Mouse (Mus musculus) liver, adult 2 months (tissue): Measurements from ENCODE around the gene Slc13a4. TPM values are rescaled to one million over a fixed set of nuclear protein-coding genes. Genes with fewer than 3 reads are reported as not detected.

ENCODE experiments used
- DNase-seq: peaks from one replicate; pipeline ENCODE4 v3.0.0-alpha.2; 2011; ENCODE audit warnings: low read depth, low spot score; ENCODE audit errors: extremely low read depth
- H3K27ac ChIP-seq: fragments of 200-500 bp; replicated peaks from 2 replicates; pipeline ENCODE4 v1.5.1; 2012; ENCODE audit warnings: low read depth, mild to moderate bottlenecking, control low read depth, inconsistent platforms, low read length; ENCODE audit not compliant: insufficient read depth
- H3K27me3 ChIP-seq: fragments of 200-500 bp; 2 replicates; pipeline ENCODE4 v1.6.1; 2012; ENCODE audit warnings: mild to moderate bottlenecking, moderate library complexity, low read length, inconsistent platforms; ENCODE audit not compliant: control insufficient read depth, insufficient read depth
- H3K36me3 ChIP-seq: fragments of 200-500 bp; 2 replicates; pipeline ENCODE4 v1.6.1; 2012; ENCODE audit warnings: low read length, inconsistent platforms; ENCODE audit not compliant: control insufficient read depth, insufficient read depth
- H3K4me1 ChIP-seq: fragments of 200-500 bp; 2 replicates; pipeline ENCODE4 v1.6.1; 2011; ENCODE audit warnings: low read length; ENCODE audit not compliant: control insufficient read depth, insufficient read depth
- H3K4me3 ChIP-seq: fragments of 200-500 bp; 2 replicates; pipeline ENCODE4 v1.5.1; 2011; ENCODE audit warnings: low read depth, mild to moderate bottlenecking, control low read depth, low read length, moderate library complexity; ENCODE audit not compliant: insufficient read depth
- H3K79me2 ChIP-seq: fragments of 200-500 bp; 2 replicates; pipeline ENCODE4 v1.6.1; 2012; ENCODE audit warnings: inconsistent platforms, mild to moderate bottlenecking, low read length, moderate library complexity; ENCODE audit not compliant: control insufficient read depth, insufficient read depth
- H3K9ac ChIP-seq: fragments of 200-500 bp; 2 replicates; pipeline ENCODE4 v1.6.1; 2012; ENCODE audit warnings: low read depth, mild to moderate bottlenecking, control low read depth, inconsistent platforms, low read length
- CTCF ChIP-seq: fragments of 200-500 bp; IDR thresholded peaks from 2 replicates; pipeline ENCODE4 v1.5.1; 2011; ENCODE audit warnings: low read depth, low read length, control low read depth
- POLR2A ChIP-seq: fragments of 200-500 bp; IDR thresholded peaks from 2 replicates; pipeline ENCODE4 v1.6.1; 2011; ENCODE audit warnings: low read length, control low read depth; ENCODE audit not compliant: insufficient read depth; ENCODE audit errors: extremely low read depth
- WGBS: fragments of 180-500 bp; shearing (Covaris S2); methylation state at CpG from one replicate; pipeline ENCODE4 v1.1.7; 2018; 5-methylcytosine and 5-hydroxymethylcytosine counted together
- polyA plus RNA-seq: library from polyadenylated mRNA; depleted of rRNA; stranded (reverse); fragments of >200 nt; gene quantifications from 2 replicates; pipeline ENCODE4 v1.2.3, GENCODE M21; 2012; rRNA removed
- total RNA-seq: library from RNA; depleted of rRNA; stranded (reverse); fragments of >200 nt; gene quantifications from 2 replicates; pipeline ENCODE4 v1.2.3, GENCODE M21; 2014; rRNA removed

Gene Slc13a4
- total and polyA plus RNA-seq, 2 experiments, result 0.09 to 0.10 TPM

DNA sequence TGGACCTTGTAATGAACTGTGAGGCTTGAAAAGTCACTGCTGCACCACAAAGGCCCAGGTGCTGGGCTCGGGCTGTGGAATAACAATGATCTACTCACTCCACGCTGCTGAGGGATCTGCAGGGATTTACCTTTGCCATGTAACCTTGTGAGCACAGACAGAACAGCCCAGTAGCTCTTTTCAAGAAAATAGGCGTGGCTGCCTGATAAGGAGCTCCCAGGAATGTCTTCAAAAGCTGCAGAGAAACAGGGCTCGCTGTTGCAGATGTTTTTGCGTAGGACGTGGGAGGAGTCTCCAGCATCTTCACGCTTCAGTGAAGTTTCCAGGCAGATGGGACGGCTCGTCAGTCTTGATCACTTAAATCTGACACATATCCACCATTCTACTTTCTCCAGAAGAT, 63.9 kb downstream of the Slc13a4 start:
- 89% methylated on average over 9 of the region's 9 CpGs for WGBS

DNA sequence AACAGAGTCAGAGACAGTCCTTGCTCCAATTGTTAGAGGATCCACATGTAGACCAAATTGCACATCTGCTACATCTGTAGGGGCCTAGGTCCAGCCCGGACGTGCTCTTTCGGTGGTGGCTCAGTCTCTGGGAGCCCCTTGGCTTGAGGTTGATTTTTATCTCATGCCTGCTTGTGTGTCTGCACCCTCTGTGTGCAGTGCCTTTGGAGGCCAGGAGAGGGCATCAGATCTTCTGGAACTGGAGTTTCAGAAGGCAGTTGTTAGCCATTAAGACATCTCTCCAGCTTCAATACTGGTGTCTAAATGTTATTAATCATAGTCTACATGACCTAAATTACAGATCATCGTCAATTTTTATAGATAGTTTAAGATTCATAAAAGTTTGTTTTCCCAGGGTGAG, 64.7 kb downstream of the Slc13a4 start:
- Histone ChIP-seq H3K79me2 (no peaks in the 10 kb centered on the region), H3K27ac (no peak overlapping the region), H3K27me3 (no peaks in the 10 kb centered on the region), H3K4me1 (no peaks in the 10 kb centered on the region), H3K9ac (no peak overlapping the region), H3K36me3 (peaks cover 33% of the 10 kb centered on the region), H3K4me3 (no peak overlapping the region)
- no peak for TF ChIP-seq POLR2A
- TF ChIP-seq CTCF, result no peak
- 99% methylated on average over 4 of the region's 4 CpGs for WGBS
- DNase-seq, result no peak

More for the DNA sequence above, 63.9 kb downstream of the Slc13a4 start:
- Histone ChIP-seq H3K4me1 (no peaks in the 10 kb centered on the region), H3K9ac (no peak overlapping the region), H3K4me3 (no peak overlapping the region), H3K79me2 (no peaks in the 10 kb centered on the region), H3K27me3 (no peaks in the 10 kb centered on the region), H3K27ac (no peak overlapping the region), H3K36me3 (peaks cover 30% of the 10 kb centered on the region)
- no peak for DNase-seq
- no peak for TF ChIP-seq POLR2A
- no peak for TF ChIP-seq CTCF

DNA sequence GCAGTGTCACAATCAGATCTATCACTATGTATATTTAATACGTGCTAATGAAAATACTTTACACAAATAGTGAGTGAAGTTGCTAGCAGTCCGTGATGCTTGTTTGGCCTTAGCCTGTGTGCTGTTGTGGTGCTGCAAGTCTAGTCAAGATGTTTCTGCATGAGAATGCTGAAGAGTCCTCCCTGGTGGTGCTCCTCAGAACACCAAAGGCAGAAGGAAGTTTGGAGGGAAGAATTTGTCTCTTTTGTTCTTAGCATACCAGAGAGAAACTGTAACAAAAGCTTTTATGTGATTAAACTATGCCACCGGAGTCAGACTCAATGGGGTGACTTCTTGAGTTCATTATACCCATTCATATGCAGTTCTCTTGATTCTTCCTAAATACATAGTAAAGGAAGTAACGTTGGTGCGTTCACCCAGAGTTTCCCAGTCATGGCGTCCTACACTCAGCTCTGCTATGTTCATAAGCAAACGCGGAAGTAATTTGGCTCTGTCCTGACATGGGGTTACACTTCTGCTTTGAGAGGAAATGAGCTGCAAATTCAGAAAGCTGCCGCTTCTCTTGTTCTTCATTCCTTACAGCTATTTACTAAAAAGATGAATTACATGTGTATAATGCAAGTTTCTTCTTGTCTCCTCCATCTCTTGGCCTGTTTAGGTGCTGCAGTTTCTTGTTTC, 71.7 kb downstream of the Slc13a4 start:
- no peak overlapping the region for H3K4me3 ChIP-seq
- H3K9ac ChIP-seq, result no peak overlapping the region
- peaks cover 33% of the 10 kb centered on the region for H3K36me3 ChIP-seq
- TF ChIP-seq POLR2A, result no peak
- no peak for TF ChIP-seq CTCF
- H3K79me2 ChIP-seq, result no peaks in the 10 kb centered on the region
- no peak overlapping the region for H3K27ac ChIP-seq
- no peaks in the 10 kb centered on the region for H3K27me3 ChIP-seq
- 90% methylated on average over 9 of the region's 9 CpGs for WGBS
- H3K4me1 ChIP-seq, result no peaks in the 10 kb centered on the region
- peak; percentile 26 for DNase-seq

DNA sequence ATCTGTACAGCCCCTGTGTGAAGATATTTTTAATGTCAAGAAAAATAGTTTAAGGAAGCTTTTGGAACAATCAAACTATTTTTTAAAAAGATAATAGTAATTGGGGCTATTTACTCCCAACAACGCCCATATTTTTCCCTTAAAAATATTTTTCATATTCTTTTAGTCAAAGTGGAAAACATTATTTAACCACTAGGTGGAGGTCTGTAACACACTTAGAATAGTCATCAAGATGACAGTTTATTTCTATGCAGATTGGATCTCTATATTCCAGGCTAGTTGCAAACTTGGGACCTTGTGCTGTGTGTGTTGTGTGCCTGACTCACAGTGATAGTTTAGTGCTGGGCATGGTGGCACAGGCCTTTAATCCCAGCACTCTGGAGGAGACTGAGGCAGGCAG, 78.5 kb downstream of the Slc13a4 start:
- Histone ChIP-seq H3K4me3 (no peak overlapping the region), H3K36me3 (peaks cover 29% of the 10 kb centered on the region), H3K9ac (no peak overlapping the region), H3K4me1 (no peaks in the 10 kb centered on the region), H3K27ac (no peak overlapping the region), H3K79me2 (no peaks in the 10 kb centered on the region), H3K27me3 (no peaks in the 10 kb centered on the region)
- no peak for DNase-seq
- 83% methylated on average over 1 of the region's 1 CpGs for WGBS
- TF ChIP-seq POLR2A (no peak), CTCF (no peak)

DNA sequence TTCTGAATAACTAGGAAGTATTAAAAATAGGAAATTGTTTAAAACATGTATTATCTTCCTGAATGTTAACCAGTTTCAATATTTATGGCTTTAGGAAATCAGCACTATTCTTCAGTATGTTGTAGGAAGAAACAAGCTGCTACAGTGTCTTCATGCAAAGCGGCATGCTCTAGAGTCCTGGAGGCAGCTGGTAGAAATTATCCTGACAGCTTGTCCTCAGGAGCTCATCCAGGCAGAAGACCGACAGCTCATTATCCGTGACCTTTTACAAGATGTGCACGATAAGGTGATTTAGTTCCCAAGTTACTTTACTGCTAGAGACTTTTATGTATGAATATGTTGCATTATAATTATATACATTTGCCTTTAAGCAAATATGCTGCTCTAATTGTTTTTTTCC, 82.2 kb downstream of the Slc13a4 start:
- Histone ChIP-seq H3K9ac (no peak overlapping the region), H3K36me3 (peaks cover 32% of the 10 kb centered on the region), H3K27me3 (no peaks in the 10 kb centered on the region), H3K4me3 (no peak overlapping the region), H3K27ac (no peak overlapping the region), H3K79me2 (no peaks in the 10 kb centered on the region), H3K4me1 (no peaks in the 10 kb centered on the region)
- TF ChIP-seq POLR2A (no peak), CTCF (no peak)
- WGBS, result 94% methylated on average over 4 of the region's 4 CpGs
- DNase-seq, result no peak

Other genes with a start within 250 kb of the Slc13a4 start
- 8.1 and 8.5 TPM in 2 replicates for gene Cnot4, start 174.4 kb downstream of the Slc13a4 start, total RNA-seq
- 4.6 and 5.4 TPM in 2 replicates for gene Cnot4, start 174.4 kb downstream of the Slc13a4 start, polyA plus RNA-seq
- 9.5 and 10.6 TPM in 2 replicates for gene Nup205, start 130.7 kb downstream of the Slc13a4 start, total RNA-seq
- gene Nup205, start 130.7 kb downstream of the Slc13a4 start, polyA plus RNA-seq, result 4.2 and 6.4 TPM in 2 replicates
- gene Fam180a, start 18.0 kb upstream of the Slc13a4 start, total RNA-seq, result 1.0 and 1.7 TPM in 2 replicates
- gene Fam180a, start 18.0 kb upstream of the Slc13a4 start, polyA plus RNA-seq, result 0.09 and 0.11 TPM in 2 replicates
- 61.3 and 62.0 TPM in 2 replicates for gene Mtpn, start 231.8 kb upstream of the Slc13a4 start, total RNA-seq
- gene Mtpn, start 231.8 kb upstream of the Slc13a4 start, polyA plus RNA-seq, result 62.7 and 86.3 TPM in 2 replicates